40 mouse cellular contexts compared by ENCODE assay signal in genomic region chr1:83164027-83164426, GRCm38 (mm10). TPM values are rescaled to one million over a fixed set of nuclear protein-coding genes. Genes with fewer than 3 reads are reported as not detected.
"Had no signal": no experiment of that assay in that cellular context is flagged by ENCODE, and none has a peak within 500 bp of the region (broad histone marks: within the 10 kb centered on the region; RNA-seq: fewer than 3 reads in every experiment).

No protein-coding gene starts in this region.

- DNase-seq: forebrain, postnatal 0 days; gastrocnemius, postnatal 14 days; gastrocnemius, postnatal 36 days; heart, adult 11 months; heart, adult 2 months; heart, postnatal 14 days; heart, postnatal 36 days; kidney, adult 11 months; kidney, adult 2 months; kidney, adult 9 months; kidney, postnatal 14 days; kidney, postnatal 36 days; layer of hippocampus, postnatal 36 days; left cerebral cortex, postnatal 4 days had no signal

- H3K27me3 ChIP-seq: heart, embryonic 13.5 days; heart, embryonic 15.5 days; hindbrain, embryonic 13.5 days; hindbrain, embryonic 15.5 days; kidney, embryonic 15.5 days; limb, embryonic 13.5 days; limb, embryonic 15.5 days; liver, embryonic 12.5 days had no signal

- H3K4me3 ChIP-seq: heart, adult 2 months; heart, embryonic 13.5 days; heart, embryonic 15.5 days; hindbrain, embryonic 13.5 days; hindbrain, embryonic 15.5 days; kidney, embryonic 15.5 days; layer of hippocampus, adult 2 months; limb, embryonic 13.5 days; limb, embryonic 15.5 days; liver, embryonic 12.5 days had no signal

- ATAC-seq: forebrain, postnatal 0 days; inflammation-experienced regulatory T-cells, adult 6 months; liver, embryonic 12.5 days had no signal

- H3K9me3 ChIP-seq: heart, embryonic 13.5 days; heart, embryonic 15.5 days; hindbrain, embryonic 13.5 days; hindbrain, embryonic 15.5 days; kidney, embryonic 15.5 days; limb, embryonic 13.5 days; limb, embryonic 15.5 days; liver, embryonic 12.5 days had no signal

- H3K4me2 ChIP-seq: heart, embryonic 11.5 days; heart, embryonic 13.5 days; heart, embryonic 15.5 days; hindbrain, embryonic 13.5 days; hindbrain, embryonic 15.5 days; kidney, embryonic 15.5 days; limb, embryonic 13.5 days; limb, embryonic 15.5 days; liver, embryonic 12.5 days had no signal

- H3K4me1 ChIP-seq: hindbrain, embryonic 13.5 days; limb, embryonic 15.5 days; liver, embryonic 12.5 days had no signal

- H3K9ac ChIP-seq: forebrain, postnatal 0 days; heart, embryonic 13.5 days; heart, embryonic 15.5 days; hindbrain, embryonic 13.5 days; hindbrain, embryonic 15.5 days; kidney, embryonic 15.5 days; limb, embryonic 13.5 days; limb, embryonic 15.5 days; liver, embryonic 12.5 days; liver, embryonic 14.5 days had no signal

- H3K27ac ChIP-seq: heart, adult 2 months; heart, embryonic 13.5 days; heart, embryonic 15.5 days; hindbrain, embryonic 13.5 days; hindbrain, embryonic 15.5 days; kidney, embryonic 15.5 days; kidney, postnatal 0 days; layer of hippocampus, adult 2 months; limb, embryonic 13.5 days; limb, embryonic 15.5 days; liver, embryonic 12.5 days; liver, embryonic 14.5 days had no signal

- H3K36me3 ChIP-seq: heart, embryonic 13.5 days; heart, embryonic 15.5 days; hindbrain, embryonic 13.5 days; hindbrain, embryonic 15.5 days; kidney, embryonic 15.5 days; limb, embryonic 13.5 days; limb, embryonic 15.5 days; liver, embryonic 12.5 days had no signal

RNA-seq across cellular contexts. Expression of gene Daw1, which starts 4.5 kb away (rescaled TPM):
- total RNA-seq: gastrocnemius, adult 18-20 months; gastrocnemius, adult 8-10 months; gastrocnemius, postnatal 14 days; gastrocnemius, postnatal 36 days; heart, adult 2 months; heart, postnatal 14 days; heart, postnatal 36 days; hematopoietic stem cell, adult 5-6 weeks; liver, adult 2 months had no signal
- polyA plus RNA-seq: heart, embryonic 11.5 days; heart, embryonic 13.5 days; heart, postnatal 0 days; large intestine, adult 2 months; limb, embryonic 15.5 days; liver, adult 2 months; liver, embryonic 12.5 days; liver, embryonic 14.5 days had no signal

RNA-seq across cellular contexts. Expression of gene Ccl20, which starts 47.5 kb away (rescaled TPM):
- total RNA-seq: forebrain, postnatal 0 days; gastrocnemius, adult 18-20 months; gastrocnemius, adult 8-10 months; gastrocnemius, postnatal 14 days; gastrocnemius, postnatal 36 days; heart, adult 2 months; heart, postnatal 14 days; heart, postnatal 36 days; hematopoietic stem cell, adult 5-6 weeks; layer of hippocampus, adult 2 months; layer of hippocampus, postnatal 14 days; layer of hippocampus, postnatal 36 days; left cerebral cortex, adult 18-20 months; left cerebral cortex, adult 8-10 months; left cerebral cortex, postnatal 10 days; left cerebral cortex, postnatal 25 days; left cerebral cortex, postnatal 4 days; liver, adult 2 months had no signal
- polyA plus RNA-seq: gonadal fat pad, adult 2 months; heart, embryonic 15.5 days; heart, postnatal 0 days; hindbrain, embryonic 11.5 days; hindbrain, embryonic 13.5 days; hindbrain, embryonic 15.5 days; limb, embryonic 13.5 days; limb, embryonic 15.5 days; liver, adult 2 months had no signal
